Comparison of ENCODE assay signal across 12 mouse cellular contexts in genomic region chr12:25785646-25786606, GRCm38 (mm10).
A peak's percentile ranks its signal among the peaks of the same experiment; 100 is the strongest.
DNase-seq lines count a peak whose midpoint lies in the region; ATAC-seq lines count a peak whose summit lies in the region.
"Had no signal": no experiment of that assay in that cellular context is flagged by ENCODE, and none has a peak within 500 bp of the region (broad histone marks: within the 10 kb centered on the region; RNA-seq: fewer than 3 reads in every experiment).

No protein-coding gene starts in this region.

- ATAC-seq in embryonic facial prominence, embryonic 14.5 days (ENCODE audit: low read depth): no peak
- peak; percentile 19; the same call in 1 of the 2 replicates for ATAC-seq in liver, embryonic 16.5 days (ENCODE audit: low read depth)
- no peak for ATAC-seq in liver, embryonic 11.5 days (replicated peaks; ENCODE audit: low FRiP score)
- ATAC-seq in midbrain, embryonic 11.5 days (ENCODE audit: low FRiP score): no peak
- ATAC-seq: midbrain, embryonic 16.5 days had no signal

- 69% methylated on average over 18 of the region's 18 CpGs for WGBS in embryonic facial prominence, embryonic 14.5 days
- WGBS in embryonic facial prominence, embryonic 10.5 days: 88% methylated on average over 18 of the region's 18 CpGs
- WGBS in liver, embryonic 16.5 days (ENCODE audit: insufficient replicate concordance): 61% methylated on average over 18 of the region's 18 CpGs
- WGBS in liver, embryonic 11.5 days: 77% methylated on average over 18 of the region's 18 CpGs
- 84% methylated on average over 18 of the region's 18 CpGs for WGBS in midbrain, embryonic 11.5 days

- no peak overlapping the region for H3K9ac ChIP-seq in embryonic facial prominence, embryonic 14.5 days (ENCODE audit: low read depth, low read length)
- no peak overlapping the region for H3K9ac ChIP-seq in liver, embryonic 16.5 days (ENCODE audit: low read depth, low read length)
- no peak overlapping the region for H3K9ac ChIP-seq in liver, embryonic 11.5 days (ENCODE audit: low read depth, low read length)
- no peak overlapping the region for H3K9ac ChIP-seq in midbrain, embryonic 11.5 days (ENCODE audit: low read length)
- H3K9ac ChIP-seq: heart, embryonic 15.5 days; limb, embryonic 13.5 days had no signal

- no peaks in the 10 kb centered on the region for H3K27me3 ChIP-seq in embryonic facial prominence, embryonic 14.5 days (replicated peaks; ENCODE audit: control insufficient read depth, insufficient read depth, low read length)
- H3K27me3 ChIP-seq in embryonic facial prominence, embryonic 10.5 days (replicated peaks; ENCODE audit: low read depth, poor library complexity, severe bottlenecking): no peaks in the 10 kb centered on the region
- no peaks in the 10 kb centered on the region for H3K27me3 ChIP-seq in liver, embryonic 16.5 days (ENCODE audit: control insufficient read depth, insufficient read depth, low read depth, low read length)
- no peaks in the 10 kb centered on the region for H3K27me3 ChIP-seq in liver, embryonic 11.5 days (replicated peaks; ENCODE audit: control insufficient read depth, insufficient read depth, low read length)
- no peaks in the 10 kb centered on the region for H3K27me3 ChIP-seq in midbrain, embryonic 11.5 days (ENCODE audit: control insufficient read depth, insufficient read depth, low read length)
- H3K27me3 ChIP-seq: heart, embryonic 15.5 days; limb, embryonic 13.5 days had no signal

- DNase-seq in embryonic facial prominence, embryonic 14.5 days (ENCODE audit: low spot score): peak; percentile 19
- no peak for DNase-seq in embryonic facial prominence, embryonic 10.5 days (ENCODE audit: low spot score)
- no peak for DNase-seq in liver, embryonic 11.5 days (ENCODE audit: low spot score)
- peak; percentile 97 for DNase-seq in gonadal fat pad, adult 2 months (ENCODE audit: low read depth)
- DNase-seq in lung, postnatal 25 days (ENCODE audit: low spot score): peak; percentile 61
- DNase-seq in embryo, embryonic 11 days: no peak
- no peak for DNase-seq in midbrain, embryonic 11.5 days (ENCODE audit: low spot score, missing footprints)
- DNase-seq: B cell, adult 2 months had no signal

- H3K36me3 ChIP-seq in embryonic facial prominence, embryonic 14.5 days (ENCODE audit: control insufficient read depth, insufficient read depth, low read length): no peaks in the 10 kb centered on the region
- no peaks in the 10 kb centered on the region for H3K36me3 ChIP-seq in embryonic facial prominence, embryonic 10.5 days (replicated peaks)
- no peaks in the 10 kb centered on the region for H3K36me3 ChIP-seq in liver, embryonic 16.5 days (ENCODE audit: control insufficient read depth, insufficient read depth)
- no peaks in the 10 kb centered on the region for H3K36me3 ChIP-seq in liver, embryonic 11.5 days (ENCODE audit: control insufficient read depth, insufficient read depth, low read length)
- no peaks in the 10 kb centered on the region for H3K36me3 ChIP-seq in midbrain, embryonic 11.5 days (ENCODE audit: control insufficient read depth, insufficient read depth, low read length)
- H3K36me3 ChIP-seq: heart, embryonic 15.5 days; limb, embryonic 13.5 days had no signal

- peaks cover 11% of the 10 kb centered on the region; the same call in 1 of the 2 replicates for H3K4me1 ChIP-seq in embryonic facial prominence, embryonic 14.5 days (ENCODE audit: control insufficient read depth, insufficient read depth, low read length)
- 0 out of 2 replicates have a peak, but pooled peaks cover 4% of the 10 kb centered on the region for H3K4me1 ChIP-seq in embryonic facial prominence, embryonic 10.5 days
- H3K4me1 ChIP-seq in liver, embryonic 16.5 days (ENCODE audit: control insufficient read depth, low read depth, low read length): no peaks in the 10 kb centered on the region
- no peaks in the 10 kb centered on the region for H3K4me1 ChIP-seq in liver, embryonic 11.5 days (replicated peaks; ENCODE audit: control insufficient read depth, insufficient read depth, low read length)
- H3K4me1 ChIP-seq in midbrain, embryonic 11.5 days (ENCODE audit: control insufficient read depth, insufficient read depth, low read length): no peaks in the 10 kb centered on the region

- H3K4me2 ChIP-seq in embryonic facial prominence, embryonic 14.5 days (ENCODE audit: low read depth, low read length): no peak overlapping the region
- no peak overlapping the region for H3K4me2 ChIP-seq in liver, embryonic 16.5 days (ENCODE audit: low read depth, low read length)
- H3K4me2 ChIP-seq in liver, embryonic 11.5 days: no peak overlapping the region
- H3K4me2 ChIP-seq in midbrain, embryonic 11.5 days: no peak overlapping the region
- H3K4me2 ChIP-seq: heart, embryonic 15.5 days; limb, embryonic 13.5 days had no signal

- H3K4me3 ChIP-seq in embryonic facial prominence, embryonic 14.5 days (ENCODE audit: low read depth, low read length): no peak overlapping the region
- no peak overlapping the region for H3K4me3 ChIP-seq in embryonic facial prominence, embryonic 10.5 days
- H3K4me3 ChIP-seq in liver, embryonic 16.5 days (ENCODE audit: low read depth, low read length): no peak overlapping the region
- H3K4me3 ChIP-seq in liver, embryonic 11.5 days (ENCODE audit: low read depth, low read length): no peak overlapping the region
- H3K4me3 ChIP-seq in midbrain, embryonic 11.5 days (ENCODE audit: low read depth, low read length): no peak overlapping the region
- H3K4me3 ChIP-seq: heart, embryonic 15.5 days; limb, embryonic 13.5 days had no signal

- H3K9me3 ChIP-seq in embryonic facial prominence, embryonic 14.5 days (ENCODE audit: control insufficient read depth, low read length): no peaks in the 10 kb centered on the region
- H3K9me3 ChIP-seq in embryonic facial prominence, embryonic 10.5 days: no peaks in the 10 kb centered on the region
- no peaks in the 10 kb centered on the region for H3K9me3 ChIP-seq in liver, embryonic 16.5 days (replicated peaks; ENCODE audit: control insufficient read depth, low read length)
- H3K9me3 ChIP-seq in liver, embryonic 11.5 days (ENCODE audit: control insufficient read depth, low read length): no peaks in the 10 kb centered on the region
- H3K9me3 ChIP-seq in midbrain, embryonic 11.5 days (ENCODE audit: control insufficient read depth, low read length): no peaks in the 10 kb centered on the region
- H3K9me3 ChIP-seq: heart, embryonic 15.5 days; limb, embryonic 13.5 days had no signal

- H3K27ac ChIP-seq in embryonic facial prominence, embryonic 14.5 days (replicated peaks; ENCODE audit: low read depth, low read length): no peak overlapping the region
- H3K27ac ChIP-seq in embryonic facial prominence, embryonic 10.5 days (replicated peaks): no peak overlapping the region
- H3K27ac ChIP-seq in liver, embryonic 16.5 days (ENCODE audit: low read length): no peak overlapping the region
- no peak overlapping the region for H3K27ac ChIP-seq in liver, embryonic 11.5 days (ENCODE audit: low read depth, low read length)
- no peak overlapping the region for H3K27ac ChIP-seq in midbrain, embryonic 11.5 days (ENCODE audit: low read depth, low read length)
- H3K27ac ChIP-seq: heart, embryonic 15.5 days; limb, embryonic 13.5 days had no signal

Comparison
In these comparisons a context has a peak if more than half of its experiments do, and no peak if none do; other contexts are left out.
1. DNase-seq: peak in embryonic facial prominence, embryonic 14.5 days (single experiment), gonadal fat pad, adult 2 months (single experiment) and lung, postnatal 25 days (single experiment); none in embryonic facial prominence, embryonic 10.5 days (single experiment), liver, embryonic 11.5 days (single experiment), embryo, embryonic 11 days (single experiment) and midbrain, embryonic 11.5 days (single experiment).